Mouse (Mus musculus) embryonic facial prominence, embryonic 11.5 days (tissue): Measurements from ENCODE around the gene Eif3l. TPM values are rescaled to one million over a fixed set of nuclear protein-coding genes. Genes with fewer than 3 reads are reported as not detected.

Source experiments
- ATAC-seq: fragments of 200-750 bp; cut with Nextera tagmentation; replicated peaks from 2 replicates; pipeline ENCODE4 v1.8.0; 2017; ENCODE audit warnings: low read depth; ENCODE audit not compliant: insufficient number of reproducible peaks, low FRiP score, low TSS enrichment
- DNase-seq: peaks from one replicate; pipeline ENCODE4 v3.0.0-alpha.2; 2015; ENCODE audit warnings: low spot score
- H3K27ac ChIP-seq: fragments of 300-500 bp; sonication (generic); replicated peaks from 2 replicates; pipeline ENCODE4 v1.5.1; 2014; ENCODE audit warnings: mild to moderate bottlenecking, low read depth, low read length, control low read depth
- H3K27me3 ChIP-seq: fragments of 300-500 bp; sonication (generic); 2 replicates; pipeline ENCODE4 v1.6.1; 2014; ENCODE audit warnings: mild to moderate bottlenecking, low read length, moderate library complexity, mixed read lengths; ENCODE audit not compliant: control insufficient read depth, insufficient read depth
- H3K36me3 ChIP-seq: fragments of 300-500 bp; sonication (generic); replicated peaks from 2 replicates; pipeline ENCODE4 v1.6.1; 2014; ENCODE audit warnings: low read depth, mild to moderate bottlenecking, low read length, moderate library complexity, mixed read lengths; ENCODE audit not compliant: control insufficient read depth, insufficient read depth
- H3K4me1 ChIP-seq: fragments of 300-500 bp; sonication (generic); 2 replicates; pipeline ENCODE4 v1.6.1; 2014; ENCODE audit warnings: low read length, mixed read lengths; ENCODE audit not compliant: control insufficient read depth, insufficient read depth
- H3K4me2 ChIP-seq: fragments of 300-500 bp; sonication (generic); 2 replicates; pipeline ENCODE4 v1.6.1; 2014; ENCODE audit warnings: low read depth, mild to moderate bottlenecking, control low read depth, low read length, moderate library complexity
- H3K4me3 ChIP-seq: fragments of 300-500 bp; sonication (generic); 2 replicates; pipeline ENCODE4 v1.5.1; 2014; ENCODE audit warnings: low read depth, low read length, control low read depth
- H3K9ac ChIP-seq: fragments of 300-500 bp; sonication (generic); replicated peaks from 2 replicates; pipeline ENCODE4 v1.6.1; 2014; ENCODE audit warnings: mild to moderate bottlenecking, control low read depth, low read length
- H3K9me3 ChIP-seq: fragments of 300-500 bp; sonication (generic); replicated peaks from 2 replicates; pipeline ENCODE4 v1.6.1; 2016; ENCODE audit warnings: mild to moderate bottlenecking, low read length, inconsistent platforms, mixed read lengths; ENCODE audit not compliant: control insufficient read depth
- WGBS: fragments of 180-500 bp; shearing (Covaris S2); extraction: QIAGEN DNeasy Blood & Tissue Kit; methylation state at CpG from one replicate; pipeline ENCODE4 v1.1.7; 2014; 5-methylcytosine and 5-hydroxymethylcytosine counted together
- polyA plus RNA-seq: library from polyadenylated mRNA; unstranded; fragments of >200 nt; fragmentation: Nextera tagmentation; extraction: Ambion mirVana; gene quantifications from 2 replicates; pipeline ENCODE4 v1.2.1, GENCODE M21; 2014

Gene Eif3l
- polyA plus RNA-seq, 1 experiment from 2014 or later, result 286 TPM

- WGBS, result 90% methylated on average over 6 of the region's 6 CpGs
- DNase-seq (no peak), ATAC-seq (no peak)
- Histone ChIP-seq H3K27me3 (no peaks in the 10 kb centered on the region), H3K36me3 (peaks cover 27% of the 10 kb centered on the region), H3K4me1 (no peaks in the 10 kb centered on the region), H3K4me2 (no peak overlapping the region), H3K9me3 (no peaks in the 10 kb centered on the region), H3K9ac (no peak overlapping the region), H3K4me3 (no peak overlapping the region), H3K27ac (no peak overlapping the region)
Observed at GRCm38 (mm10) chr15:79092284-79092683, 17.3 kb downstream of the Eif3l start.

- no peak overlapping the region for H3K4me2 ChIP-seq
- no peaks in the 10 kb centered on the region for H3K9me3 ChIP-seq
- no peaks in the 10 kb centered on the region for H3K27me3 ChIP-seq
- 81% methylated on average over 7 of the region's 7 CpGs for WGBS
- DNase-seq, result no peak
- ATAC-seq, result no peak
- no peak overlapping the region for H3K4me3 ChIP-seq
- H3K9ac ChIP-seq, result no peak overlapping the region
- peaks cover 2% of the 10 kb centered on the region for H3K4me1 ChIP-seq
- H3K36me3 ChIP-seq, result peaks cover 26% of the 10 kb centered on the region
- H3K27ac ChIP-seq, result no peak overlapping the region
Observed at GRCm38 (mm10) chr15:79093083-79093839, 18.3 kb downstream of the Eif3l start.

- ATAC-seq (no peak), DNase-seq (no peak)
- H3K27me3 ChIP-seq, result no peaks in the 10 kb centered on the region
- 86% methylated on average over 5 of the region's 5 CpGs for WGBS
- peaks cover 17% of the 10 kb centered on the region for H3K36me3 ChIP-seq
- H3K9me3 ChIP-seq, result no peaks in the 10 kb centered on the region
- H3K4me1 ChIP-seq, result peaks cover 2% of the 10 kb centered on the region
- no peak overlapping the region for H3K4me3 ChIP-seq
- H3K4me2 ChIP-seq, result no peak overlapping the region
- H3K27ac ChIP-seq, result no peak overlapping the region
- H3K9ac ChIP-seq, result no peak overlapping the region
Observed at GRCm38 (mm10) chr15:79095483-79095882, 20.5 kb downstream of the Eif3l start.

- Histone ChIP-seq H3K36me3 (peaks cover 13% of the 10 kb centered on the region), H3K27ac (no peak overlapping the region), H3K9ac (no peak overlapping the region), H3K4me3 (no peak overlapping the region), H3K4me1 (peaks cover 2% of the 10 kb centered on the region), H3K4me2 (no peak overlapping the region), H3K9me3 (no peaks in the 10 kb centered on the region), H3K27me3 (no peaks in the 10 kb centered on the region)
- WGBS, result 58% methylated on average over 3 of the region's 3 CpGs
- ATAC-seq, result no peak
- DNase-seq, result no peak
Observed at GRCm38 (mm10) chr15:79096556-79096955, 21.6 kb downstream of the Eif3l start.

- Histone ChIP-seq H3K4me1 (peaks cover 2% of the 10 kb centered on the region), H3K4me2 (no peak overlapping the region), H3K27me3 (no peaks in the 10 kb centered on the region), H3K9me3 (no peaks in the 10 kb centered on the region), H3K9ac (no peak overlapping the region), H3K27ac (0 out of 2 replicates have a peak overlapping the region, but pooled peaks have one; percentile 20), H3K36me3 (peaks cover 11% of the 10 kb centered on the region), H3K4me3 (no peak overlapping the region)
- whole genome bisulfite sequencing, result 43% methylated on average over 2 of the region's 2 CpGs
- no peak for ATAC-seq
- DNase-seq, result peak; percentile 26
Observed at GRCm38 (mm10) chr15:79097135-79097534, 22.2 kb downstream of the Eif3l start.

GRCm38 (mm10) chr15:79097611-79098025 lies 22.6 kb downstream of the Eif3l start:
- Histone ChIP-seq H3K9me3 (no peaks in the 10 kb centered on the region), H3K9ac (no peak overlapping the region), H3K4me2 (no peak overlapping the region), H3K27ac (peak overlapping the region; percentile 20; the same call in 1 of the 2 replicates), H3K36me3 (peaks cover 9% of the 10 kb centered on the region), H3K4me1 (peaks cover 2% of the 10 kb centered on the region), H3K27me3 (no peaks in the 10 kb centered on the region), H3K4me3 (no peak overlapping the region)
- WGBS, result 56% methylated on average over 6 of the region's 6 CpGs
- no peak for ATAC-seq
- DNase-seq, result no peak

GRCm38 (mm10) chr15:79098220-79098619 lies 23.2 kb downstream of the Eif3l start:
- Histone ChIP-seq H3K27me3 (no peaks in the 10 kb centered on the region), H3K9ac (no peak overlapping the region), H3K36me3 (peaks cover 9% of the 10 kb centered on the region), H3K27ac (no peak overlapping the region), H3K4me2 (no peak overlapping the region), H3K4me1 (peaks cover 2% of the 10 kb centered on the region), H3K9me3 (no peaks in the 10 kb centered on the region), H3K4me3 (no peak overlapping the region)
- 58% methylated on average over 5 of the region's 5 CpGs for WGBS
- ATAC-seq, result no peak
- no peak for DNase-seq

- 48% methylated on average over 7 of the region's 7 CpGs for WGBS
- H3K9ac ChIP-seq, result no peak overlapping the region
- H3K27ac ChIP-seq, result no peak overlapping the region
- H3K4me2 ChIP-seq, result no peak overlapping the region
- ATAC-seq (no peak), DNase-seq (no peak)
- H3K27me3 ChIP-seq, result no peaks in the 10 kb centered on the region
- no peaks in the 10 kb centered on the region for H3K9me3 ChIP-seq
- H3K36me3 ChIP-seq, result peaks cover 9% of the 10 kb centered on the region
- no peak overlapping the region for H3K4me3 ChIP-seq
- H3K4me1 ChIP-seq, result peaks cover 2% of the 10 kb centered on the region
Observed at GRCm38 (mm10) chr15:79098868-79099267, 23.9 kb downstream of the Eif3l start.
